Mouse (Mus musculus) gastrocnemius, adult 2 months (tissue): ENCODE data around the gene Nlrp4f. TPM values are rescaled to one million over a fixed set of nuclear protein-coding genes. Genes with fewer than 3 reads are reported as not detected.

Source experiments
- DNase-seq: peaks from one replicate; pipeline ENCODE4 v3.0.0; 2022
- H3K27ac ChIP-seq: fragments of 200-600 bp; 2 replicates; pipeline ENCODE4 v1.8.1; 2022; ENCODE audit warnings: mild to moderate bottlenecking
- H3K4me3 ChIP-seq: fragments of 200-600 bp; 2 replicates; pipeline ENCODE4 v1.8.1; 2022; ENCODE audit warnings: mild to moderate bottlenecking, moderate library complexity
- CTCF ChIP-seq: fragments of 200-600 bp; IDR thresholded peaks from 2 replicates; pipeline ENCODE4 v1.8.1; 2022; ENCODE audit warnings: antibody characterized with exemption, mild to moderate bottlenecking, moderate library complexity
- intact Hi-C: fragments of 180-260 bp; cut with DNase I; formaldehyde crosslinking; loops from one replicate; pipeline ENCODE4 v1.15.1; 2025
- total RNA-seq, 2 experiments: library from RNA; stranded (reverse); gene quantifications; 2 replicates each; pipeline ENCODE4 v1.2.3; 2021

The Nlrp4f gene
- total RNA-seq, 2 experiments from 2014 or later, result not detected

- intact Hi-C loops, result no loop called here
These were observed 31.7 kb downstream of the Nlrp4f start for GRCm38 (mm10) chr13:65174102-65174501.

GRCm38 (mm10) chr13:65149940-65150339 is 55.8 kb downstream of the Nlrp4f start, which contains the start of gene Olfr466:
Gene Olfr466 (plus strand): TSS chr13:65150240.
- Histone ChIP-seq H3K4me3 (no peak within 1 kb of the TSS), H3K27ac (no peak within 1 kb of the TSS)
- no peak for TF ChIP-seq CTCF
- no peak for DNase-seq
- intact Hi-C loops, result no loop called here

More at GRCm38 (mm10) chr13:65174102-65174501, 31.7 kb downstream of the Nlrp4f start:
- Histone ChIP-seq H3K27ac (no peak overlapping the region), H3K4me3 (no peak overlapping the region)
- TF ChIP-seq CTCF, result no peak
- no peak for DNase-seq

- no peak within 1 kb of the TSS for H3K27ac ChIP-seq
- intact Hi-C loops, result no loop called here
- no peak within 1 kb of the TSS for H3K4me3 ChIP-seq
- no peak for TF ChIP-seq CTCF
- DNase-seq, result no peak
These were observed 68.0 kb downstream of the Nlrp4f start, which contains the start of gene Olfr465-ps1 for GRCm38 (mm10) chr13:65137789-65138188. Gene Olfr465-ps1 (plus strand): TSS chr13:65138089.

Other genes with a start within 250 kb of the Nlrp4f start
- gene Spata31d1c, start 172.9 kb downstream of the Nlrp4f start, total RNA-seq, result not detected
- not detected for gene Prss47, start 153.2 kb downstream of the Nlrp4f start, total RNA-seq
- gene Mfsd14b, start 93.0 kb downstream of the Nlrp4f start, total RNA-seq, result 1 to 10 TPM; 5.6 to 8.6 TPM
- not detected for gene Olfr465-ps1, start 67.9 kb downstream of the Nlrp4f start, total RNA-seq
- gene Olfr466, start 55.7 kb downstream of the Nlrp4f start, total RNA-seq, result not detected
- gene Gm10775, start 53.6 kb upstream of the Nlrp4f start, total RNA-seq, result not detected
- gene Zfp369, start 72.8 kb upstream of the Nlrp4f start, total RNA-seq, result 10 to 100 TPM in 1 of 2 experiments, 1 to 10 TPM in 1; 8.9 to 10.6 TPM